Mouse (Mus musculus) brain, adult 2 months (tissue): ENCODE measurements around the gene Ndufv2.
"Not testable (repeated sequence)": the region's sequence is repeated elsewhere in the genome, so short reads cannot be mapped to it uniquely, and the experiment has no call there.

ENCODE experiments used
- DNase-seq: peaks from one replicate; pipeline ENCODE4 v3.0.0; 2011; ENCODE audit warnings: low read depth, low spot score

Gene Ndufv2

GRCm38 (mm10) chr17:66085038-66085437, 16.3 kb downstream of the Ndufv2 start:
- no peak for DNase-seq

GRCm38 (mm10) chr17:66084486-66084885, 16.9 kb downstream of the Ndufv2 start:
- no peak for DNase-seq

GRCm38 (mm10) chr17:66077437-66077850, 23.9 kb downstream of the Ndufv2 start:
- DNase-seq: peak; percentile 47

GRCm38 (mm10) chr17:66076934-66077333, 24.4 kb downstream of the Ndufv2 start, which contains the start of gene Ankrd12:
Gene Ankrd12 (minus strand): TSS chr17:66077089.
- DNase-seq: peak; percentile 98

- peak; percentile 73 for DNase-seq
Measured at GRCm38 (mm10) chr17:66076174-66076927, 25.0 kb downstream of the Ndufv2 start.

GRCm38 (mm10) chr17:66075827-66076173, 25.6 kb downstream of the Ndufv2 start:
- DNase-seq: peak; percentile 36

GRCm38 (mm10) chr17:66073971-66074370, 27.4 kb downstream of the Ndufv2 start:
- DNase-seq: no peak

GRCm38 (mm10) chr17:66069036-66069435, 32.3 kb downstream of the Ndufv2 start:
- not testable (repeated sequence) for DNase-seq

GRCm38 (mm10) chr17:66065115-66065514, 36.2 kb downstream of the Ndufv2 start:
- DNase-seq: no peak

GRCm38 (mm10) chr17:66061241-66061938, 40.0 kb downstream of the Ndufv2 start:
- DNase-seq: peak; percentile 13

GRCm38 (mm10) chr17:66058160-66058559, 43.2 kb downstream of the Ndufv2 start:
- no peak for DNase-seq

- no peak for DNase-seq
Measured at GRCm38 (mm10) chr17:66057145-66057544, 44.2 kb downstream of the Ndufv2 start.

GRCm38 (mm10) chr17:66053349-66053748, 48.0 kb downstream of the Ndufv2 start:
- no peak for DNase-seq

GRCm38 (mm10) chr17:66048795-66049194, 52.6 kb downstream of the Ndufv2 start:
- no peak for DNase-seq

GRCm38 (mm10) chr17:66048199-66048598, 53.2 kb downstream of the Ndufv2 start:
- no peak for DNase-seq

GRCm38 (mm10) chr17:66043679-66044078, 57.7 kb downstream of the Ndufv2 start:
- not testable (repeated sequence) for DNase-seq

GRCm38 (mm10) chr17:66041020-66041419, 60.3 kb downstream of the Ndufv2 start:
- DNase-seq: no peak

- peak; percentile 52 for DNase-seq
Measured at GRCm38 (mm10) chr17:66033239-66033638, 68.1 kb downstream of the Ndufv2 start.

- no peak for DNase-seq
Measured at GRCm38 (mm10) chr17:66031991-66032390, 69.4 kb downstream of the Ndufv2 start.
